Mouse (Mus musculus): ENCODE results near the gene Wfdc21.

Wfdc21 gene

DNA sequence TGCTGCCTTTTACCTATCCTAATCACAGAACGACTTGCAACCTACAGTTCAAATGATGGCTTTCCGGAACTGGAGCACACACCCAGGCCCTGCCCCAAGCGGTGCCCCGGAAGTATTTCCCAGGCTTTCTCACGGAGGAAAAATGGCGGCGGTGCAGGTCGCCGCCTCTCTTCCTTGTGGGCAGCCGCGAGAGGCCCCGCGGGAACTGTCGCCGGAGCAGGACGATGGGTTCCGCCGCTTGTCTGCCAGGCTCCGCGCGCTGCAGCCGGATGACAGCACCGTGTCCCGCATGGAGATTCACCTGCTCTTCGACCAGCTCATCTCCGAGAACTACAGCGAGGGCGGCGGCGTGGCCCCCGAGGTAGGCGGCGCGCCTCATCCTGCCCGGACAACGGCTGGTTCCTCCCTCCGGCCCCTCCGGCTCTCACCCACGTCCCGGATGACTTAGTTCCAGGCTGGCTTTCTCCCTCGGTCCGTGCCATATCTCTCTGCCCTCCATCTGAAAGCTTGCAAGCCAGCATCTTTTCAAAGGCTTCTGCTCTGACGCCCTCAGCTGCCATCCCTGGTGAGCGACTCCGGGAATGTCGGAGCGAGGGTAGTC lies 6.9 kb downstream of the Wfdc21 start, which contains the start of gene Heatr6:
Heatr6 (plus strand) TSS at position 116 of the 601 bp plus-strand sequence.
- DNase-seq (ENCODE audit: low read depth) = peak; percentile 94

DNA sequence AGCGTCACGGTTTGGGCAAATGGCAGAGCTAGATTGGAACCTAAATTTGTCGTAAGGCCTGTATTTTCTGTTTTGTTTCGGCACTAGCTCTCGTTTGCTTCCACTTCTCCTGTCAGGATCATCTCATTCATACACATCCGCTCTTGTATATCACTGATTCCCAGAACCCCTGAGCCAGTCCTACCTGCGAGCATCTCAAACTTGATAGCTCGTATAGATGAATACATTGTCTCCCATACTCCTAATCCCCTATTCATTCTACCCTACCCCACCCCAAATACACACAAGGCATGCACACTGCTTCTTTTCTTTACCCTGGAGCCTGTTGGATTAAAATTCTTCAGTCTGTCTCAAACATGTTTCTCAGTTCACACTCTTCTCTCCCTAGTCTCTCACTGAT lies 7.5 kb downstream of the Wfdc21 start:
- no peak for DNase-seq (ENCODE audit: low read depth)

DNA sequence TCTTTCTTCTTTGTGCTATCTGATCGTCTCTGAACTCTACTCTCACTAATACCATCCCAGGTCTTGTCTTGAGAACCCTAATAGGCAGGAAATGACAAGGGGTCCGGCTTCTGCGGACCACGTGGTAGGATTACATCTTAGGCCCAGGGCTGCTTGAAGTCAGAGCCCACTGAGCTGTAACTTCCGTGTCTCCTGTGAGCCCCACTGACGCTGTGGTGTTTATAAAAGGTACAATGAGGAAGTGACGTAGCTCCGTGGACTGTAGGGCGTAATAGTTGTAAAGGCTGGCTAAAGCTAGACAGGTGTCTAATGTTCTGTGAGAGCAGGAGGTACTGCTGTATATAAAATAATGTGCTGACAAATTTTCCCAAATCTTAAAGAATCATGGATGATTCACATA lies 20.6 kb downstream of the Wfdc21 start:
- no peak for DNase-seq (ENCODE audit: low read depth)

DNA sequence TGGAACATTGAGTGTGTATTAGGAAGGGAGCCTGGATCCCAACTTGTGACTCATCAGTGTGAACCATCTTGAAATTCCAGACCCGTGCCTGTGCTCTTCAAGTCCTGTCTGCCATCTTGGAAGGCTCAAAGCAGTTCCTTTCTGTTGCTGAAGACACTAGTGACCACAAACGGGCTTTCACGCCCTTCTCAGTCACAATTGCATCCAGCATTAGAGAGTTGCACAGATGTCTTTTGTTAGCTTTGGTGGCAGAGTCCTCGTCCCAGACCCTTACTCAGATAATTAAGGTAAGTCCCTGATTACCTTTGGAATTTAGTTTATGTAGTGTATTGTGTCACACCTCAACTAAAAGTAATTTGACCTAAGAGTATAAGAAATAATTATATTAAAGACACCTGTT lies 22.2 kb downstream of the Wfdc21 start:
- no peak for DNase-seq (ENCODE audit: low read depth)

DNA sequence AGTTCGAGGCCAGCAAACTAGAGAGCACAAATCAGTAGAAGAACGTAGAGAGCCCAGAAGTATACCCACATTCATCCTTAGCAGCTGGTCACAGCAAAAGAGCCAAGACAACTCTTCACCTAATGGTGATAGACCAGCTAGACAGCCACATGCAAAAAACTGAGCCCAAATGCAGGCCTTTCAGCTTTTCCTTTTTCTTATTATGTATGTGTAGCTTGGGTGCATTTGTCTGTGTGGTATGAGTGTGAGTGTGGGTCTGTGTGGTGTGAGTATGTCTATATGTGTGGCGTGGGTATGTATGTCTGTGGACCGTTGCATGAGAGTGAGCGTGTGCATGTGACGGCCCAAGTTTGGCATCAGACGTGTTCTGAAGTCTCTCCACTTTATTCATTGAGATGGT lies 24.3 kb downstream of the Wfdc21 start:
- DNase-seq (ENCODE audit: low read depth) = no peak

DNA sequence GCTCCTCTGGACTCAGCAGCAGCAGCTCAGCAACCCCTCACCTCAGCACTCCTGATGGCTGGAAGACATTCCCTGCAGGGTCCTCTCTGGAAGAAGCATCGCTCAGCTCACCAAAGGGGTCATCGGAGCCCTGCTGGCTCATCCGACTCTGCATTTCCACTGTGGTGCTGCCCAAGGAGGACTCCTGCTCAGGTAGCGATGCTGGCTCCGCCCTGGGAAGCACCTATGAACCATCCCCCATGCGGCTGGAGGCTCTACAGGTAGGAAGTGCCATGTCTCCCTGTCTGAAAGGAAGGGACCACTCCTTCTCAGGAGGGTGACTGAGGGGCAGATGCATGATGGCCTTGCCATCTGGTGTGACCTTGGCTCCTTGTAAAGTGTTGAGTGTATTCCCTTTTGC lies 25.6 kb downstream of the Wfdc21 start:
- no peak for DNase-seq (ENCODE audit: low read depth)

DNA sequence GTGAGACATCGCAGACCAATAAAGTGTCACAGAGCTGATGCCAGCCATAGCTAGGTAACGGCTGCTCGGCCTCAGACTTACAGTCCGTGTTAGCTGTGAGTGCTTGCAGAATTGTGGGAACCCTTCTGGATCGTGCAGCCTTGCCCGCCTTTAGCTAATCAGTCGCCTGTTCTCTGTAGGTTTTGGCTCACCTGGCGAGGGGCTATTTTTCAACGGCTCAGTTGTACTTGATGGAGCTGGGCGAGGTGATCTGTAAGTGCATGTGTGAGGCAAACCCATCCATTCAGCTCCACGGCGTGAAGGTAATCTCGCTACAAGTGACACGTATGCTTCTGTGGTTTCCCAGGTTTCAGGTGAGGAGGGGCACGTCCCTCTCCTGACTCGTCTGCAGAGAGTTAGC lies 27.0 kb downstream of the Wfdc21 start:
- DNase-seq (ENCODE audit: low read depth) = no peak

DNA sequence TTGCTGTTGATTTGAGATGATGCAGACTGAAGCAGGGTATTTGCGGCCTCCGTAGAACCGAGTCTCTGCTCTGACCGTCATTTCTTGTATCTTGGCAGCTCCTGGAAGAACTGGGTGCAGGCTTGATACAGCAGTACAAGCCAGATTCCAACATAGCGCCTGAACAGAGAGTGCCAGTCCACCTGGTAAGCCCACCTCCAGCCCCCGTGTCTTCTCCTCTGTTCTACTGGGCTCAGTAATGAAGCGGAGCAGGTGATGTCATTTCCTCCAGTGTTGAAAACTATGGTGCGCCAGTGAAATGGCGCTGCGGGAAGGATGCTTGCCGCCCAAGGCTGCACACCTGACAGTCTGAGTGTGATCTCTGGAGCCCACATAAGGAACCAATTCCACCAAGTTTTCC lies 27.6 kb downstream of the Wfdc21 start:
- no peak for DNase-seq (ENCODE audit: low read depth)

DNA sequence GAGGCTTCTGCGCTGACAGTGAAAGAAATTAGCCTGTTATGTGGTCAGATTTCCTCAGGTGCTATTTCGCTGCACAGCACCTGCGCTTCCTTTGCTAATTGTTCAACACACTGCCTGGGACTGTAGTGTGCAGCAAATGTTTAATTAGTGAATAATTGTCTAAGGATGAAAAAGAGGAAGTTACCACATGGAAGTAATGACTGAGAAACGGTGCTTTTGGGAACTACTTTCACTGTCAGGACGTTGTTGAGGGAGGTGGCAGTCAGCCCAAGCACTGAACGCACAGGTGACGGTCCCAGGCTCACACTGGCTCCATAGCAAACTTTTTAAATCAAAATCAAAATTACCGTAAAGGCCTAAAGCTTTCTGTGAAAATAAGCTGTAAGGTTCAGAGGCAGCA lies 30.1 kb downstream of the Wfdc21 start:
- no peak for DNase-seq (ENCODE audit: low read depth)

DNA sequence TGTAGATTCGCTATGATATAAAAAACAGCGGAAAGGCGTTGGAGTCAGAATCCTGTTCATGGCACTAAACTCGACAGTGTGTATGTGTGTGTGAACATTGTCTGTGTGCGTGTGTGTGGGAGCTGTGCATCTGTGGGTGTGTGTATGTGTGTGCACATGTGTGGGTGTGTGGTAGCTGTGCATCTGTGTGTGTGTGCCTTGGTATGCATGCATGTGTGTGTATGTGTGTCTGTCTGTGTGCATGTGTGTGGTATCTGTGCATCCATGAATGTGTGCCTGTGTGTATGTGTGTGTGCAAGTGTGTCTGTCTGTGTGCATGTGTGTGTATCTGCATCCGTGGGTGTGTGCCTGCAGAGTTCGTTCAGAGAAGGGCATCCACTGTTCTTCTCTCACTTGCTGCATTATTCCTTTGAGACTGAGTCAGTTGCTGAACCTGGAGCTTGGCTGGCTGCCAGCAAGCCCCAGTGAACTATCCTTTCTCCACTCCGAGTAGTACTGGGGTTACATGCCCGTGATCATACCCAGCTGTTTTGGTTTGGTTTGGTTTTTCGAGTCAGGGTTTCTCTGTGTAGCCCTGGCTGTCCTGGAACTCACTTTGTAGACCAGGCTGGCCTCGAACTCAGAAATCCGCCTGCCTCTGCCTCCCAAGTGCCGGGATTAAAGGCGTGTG lies 37.3 kb downstream of the Wfdc21 start:
- no peak for DNase-seq (ENCODE audit: low read depth)

DNA sequence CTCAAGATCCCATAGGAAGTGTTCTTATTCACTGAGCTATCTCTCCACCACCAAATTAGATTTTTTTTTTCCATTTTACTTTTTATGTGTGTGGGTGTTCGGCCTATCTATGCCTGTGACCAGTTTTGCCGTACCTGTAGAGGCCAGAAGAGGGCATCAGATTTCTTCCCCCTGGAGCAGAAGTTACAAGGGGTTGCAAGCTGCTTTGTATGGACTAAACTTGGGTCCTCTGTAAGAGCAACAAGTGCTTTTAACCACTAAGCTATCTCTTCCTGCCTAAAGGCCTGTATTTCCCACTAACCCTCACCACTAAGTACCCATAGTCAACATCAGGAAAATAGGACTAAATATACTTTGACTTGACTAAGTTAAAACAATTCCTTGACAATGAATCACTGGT lies 37.9 kb downstream of the Wfdc21 start:
- DNase-seq (ENCODE audit: low read depth) = peak; percentile 17

DNA sequence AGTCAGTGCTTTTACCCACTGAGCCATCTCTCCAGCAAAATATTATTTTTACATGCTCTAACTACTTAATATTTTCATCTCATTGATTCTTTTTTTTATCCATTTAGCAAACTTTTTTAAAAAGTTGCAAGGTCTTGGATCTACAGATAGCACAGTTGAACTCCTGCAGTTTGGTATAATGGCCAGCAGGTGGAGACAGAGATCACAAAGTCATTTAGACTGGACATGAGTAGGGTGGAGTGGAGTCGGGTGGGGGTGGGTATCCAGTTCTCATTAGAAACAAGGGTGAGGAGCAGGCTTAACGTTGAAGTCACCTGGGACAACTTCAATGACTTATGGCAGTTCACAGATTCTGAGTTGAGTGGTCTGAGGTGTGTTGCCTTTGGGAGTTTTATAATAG lies 38.6 kb downstream of the Wfdc21 start:
- peak; percentile 88 for DNase-seq (ENCODE audit: low read depth)

DNA sequence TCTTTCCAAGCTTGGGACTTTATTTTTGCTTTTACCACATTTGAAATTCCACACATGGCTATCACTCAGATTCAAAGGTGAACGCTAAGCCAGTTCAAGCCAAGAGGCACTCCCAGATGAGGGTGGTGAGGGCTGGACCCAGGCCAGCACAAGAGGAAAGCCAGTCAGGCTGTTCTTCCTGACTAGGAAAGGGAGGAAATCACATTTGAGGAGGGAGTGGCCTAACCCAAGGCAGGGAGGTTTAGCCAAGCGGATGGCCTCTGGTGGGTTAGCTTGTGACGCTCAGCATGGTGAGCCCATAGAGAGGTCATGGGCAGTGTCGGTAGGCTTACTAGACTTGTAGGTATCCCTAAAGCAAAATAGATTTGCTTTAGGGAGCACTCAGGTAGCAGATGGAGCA lies 40.1 kb downstream of the Wfdc21 start:
- DNase-seq (ENCODE audit: low read depth) = peak; percentile 8

DNA sequence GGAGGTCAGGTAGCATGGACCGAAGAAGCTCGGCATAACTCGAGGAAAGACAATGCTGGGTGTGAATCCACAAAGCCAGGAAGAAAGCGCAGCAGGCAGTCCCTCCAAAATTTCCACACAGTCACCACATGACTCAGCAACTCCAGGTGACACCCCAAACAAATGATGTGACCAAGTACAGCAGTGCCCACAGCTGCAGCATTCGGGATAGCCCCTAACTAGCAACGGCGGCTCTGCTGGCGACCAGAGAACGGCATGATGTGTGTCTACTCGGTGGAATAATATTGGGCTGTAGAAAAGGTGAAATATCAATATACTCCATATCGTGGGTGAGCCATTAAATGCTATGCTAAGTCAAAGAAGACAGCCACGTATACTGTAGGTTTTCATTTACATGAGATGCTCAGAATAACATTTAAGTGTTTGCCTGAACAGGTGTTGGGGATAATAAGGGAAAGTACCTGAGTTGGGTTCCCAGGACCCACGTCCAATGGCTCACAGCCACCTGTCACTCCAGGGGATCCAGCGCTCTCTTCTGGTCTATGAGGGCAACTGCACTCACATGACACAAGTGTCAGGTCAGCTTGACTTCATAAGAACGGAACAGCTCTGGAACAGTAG lies 40.8 kb downstream of the Wfdc21 start:
- peak; percentile 48 for DNase-seq (ENCODE audit: low read depth)

DNA sequence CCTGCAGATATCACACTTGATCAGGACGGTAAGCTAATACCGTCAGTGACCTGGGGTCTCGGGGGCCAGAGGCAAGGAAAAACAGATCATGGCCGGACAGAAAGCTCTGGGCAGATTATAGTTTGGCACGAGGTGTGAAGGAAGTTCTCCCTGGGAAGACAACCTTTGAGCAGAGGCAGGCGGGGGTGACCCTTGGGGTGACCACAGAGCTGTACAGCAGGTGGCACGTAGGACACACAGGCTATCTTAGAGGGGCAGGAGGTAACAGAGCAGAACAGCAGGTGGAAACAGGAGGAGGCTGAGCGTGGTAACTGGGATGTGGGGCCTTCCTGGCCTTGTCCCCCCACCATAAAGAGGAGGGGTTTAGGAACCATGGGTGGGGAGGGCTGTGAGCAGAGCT lies 41.6 kb downstream of the Wfdc21 start:
- DNase-seq (ENCODE audit: low read depth) = peak; percentile 5

DNA sequence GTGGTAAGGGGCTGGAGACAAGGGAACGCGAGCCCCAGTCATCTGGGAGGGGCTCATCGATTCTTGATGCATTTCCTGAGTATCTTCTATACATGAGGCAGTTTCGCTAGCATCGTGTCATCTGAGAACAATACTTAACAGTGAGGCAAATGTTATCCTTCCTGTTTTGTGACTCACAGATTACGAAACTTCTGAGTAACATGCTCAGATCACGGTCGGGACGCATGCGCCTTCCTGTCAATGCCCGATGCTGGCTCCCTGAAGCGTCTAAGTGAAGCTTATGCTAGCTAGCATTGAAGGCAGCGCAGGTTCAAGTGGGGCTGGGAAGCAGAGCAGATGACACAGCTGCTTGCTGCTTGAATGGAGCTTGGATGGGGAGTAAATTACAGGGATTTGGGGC lies 42.5 kb downstream of the Wfdc21 start:
- peak; percentile 91 for DNase-seq (ENCODE audit: low read depth)

DNA sequence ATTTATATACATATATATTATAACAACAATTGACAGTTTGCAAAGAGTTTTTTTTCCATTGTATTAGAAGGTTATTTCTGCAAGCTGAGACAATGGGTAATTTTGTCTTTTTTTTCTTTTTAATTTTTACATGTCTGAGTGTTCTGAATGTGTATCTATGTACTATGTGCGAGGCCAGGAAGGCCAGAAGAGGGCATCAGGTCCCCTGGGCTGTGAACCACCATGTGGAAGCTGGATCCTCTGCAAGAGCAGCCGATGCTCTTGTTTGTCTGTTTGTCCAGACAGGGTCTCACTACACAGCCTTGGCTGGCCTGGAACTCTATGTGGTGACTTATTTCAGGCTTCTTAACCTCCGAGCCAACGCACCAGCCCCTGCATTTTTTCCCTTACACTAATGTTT lies 44.4 kb downstream of the Wfdc21 start:
- DNase-seq (ENCODE audit: low read depth) = no peak

DNA sequence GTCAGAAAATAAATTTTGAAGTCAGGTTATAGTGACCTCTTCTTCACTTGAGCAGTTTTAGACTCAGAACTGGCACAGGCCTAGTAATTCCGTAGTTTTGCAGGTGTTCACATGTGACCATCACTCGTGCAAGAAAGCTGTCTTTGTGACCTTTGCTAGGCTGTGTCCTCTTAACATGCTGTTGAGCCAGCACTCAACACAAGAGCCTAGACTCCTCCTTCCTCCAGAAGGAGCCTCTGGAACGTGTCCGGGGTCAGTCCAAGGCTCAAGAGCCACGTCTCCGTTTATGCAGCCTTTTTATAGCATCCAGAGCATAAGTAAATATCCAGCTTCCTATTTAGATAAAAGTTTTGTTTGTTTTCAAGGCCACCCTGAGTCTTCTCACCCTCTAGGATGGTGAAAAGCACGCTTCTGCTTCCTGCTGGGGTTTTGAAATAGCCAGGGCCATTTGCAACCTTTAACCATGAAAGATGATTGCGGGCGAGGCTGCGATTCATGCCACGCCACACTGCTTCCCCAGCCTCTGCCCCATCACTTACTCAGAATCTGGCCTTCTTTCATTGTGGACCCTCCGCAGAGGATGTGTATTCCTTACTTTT lies 45.7 kb downstream of the Wfdc21 start:
- no peak for DNase-seq (ENCODE audit: low read depth)

DNA sequence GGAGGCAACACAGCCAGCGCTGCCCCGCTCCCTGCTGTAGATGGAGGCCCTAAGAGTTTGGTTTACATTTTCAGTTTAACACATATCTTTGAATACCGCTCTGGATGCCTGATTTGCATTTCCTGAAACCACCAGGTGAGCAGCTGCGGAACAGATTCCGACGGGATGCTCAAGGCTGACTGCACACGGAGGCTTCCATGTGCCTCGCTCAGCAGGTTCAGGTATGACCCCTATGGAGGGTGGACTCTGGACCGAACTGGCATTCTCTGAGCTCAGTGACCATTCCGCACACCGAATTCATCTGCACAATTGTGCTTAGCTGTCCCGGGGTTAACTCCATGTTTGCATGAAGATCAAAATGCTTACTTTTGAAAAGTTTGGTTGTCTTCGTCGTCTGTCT lies 46.5 kb downstream of the Wfdc21 start:
- DNase-seq (ENCODE audit: low read depth) = no peak

DNA sequence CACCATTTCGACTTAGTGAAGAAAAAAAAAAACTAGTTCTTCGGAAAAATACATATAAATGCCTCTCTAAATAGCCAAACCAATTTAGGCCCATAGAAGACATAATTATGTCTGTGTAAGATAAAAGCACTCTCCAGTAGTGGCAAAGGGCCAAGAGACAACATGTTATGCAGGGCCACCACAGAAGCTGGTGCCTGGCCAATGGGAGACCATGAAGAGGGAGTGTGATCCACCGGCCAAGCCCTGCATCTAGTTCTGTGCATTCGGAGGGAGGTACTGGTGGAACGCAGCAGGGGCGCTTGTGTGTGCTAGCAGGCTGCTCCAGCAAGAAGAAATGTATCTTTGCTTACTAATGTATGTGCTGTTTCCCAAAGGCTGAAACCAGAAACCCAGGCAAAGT lies 49.4 kb downstream of the Wfdc21 start:
- no peak for DNase-seq (ENCODE audit: low read depth)

DNA sequence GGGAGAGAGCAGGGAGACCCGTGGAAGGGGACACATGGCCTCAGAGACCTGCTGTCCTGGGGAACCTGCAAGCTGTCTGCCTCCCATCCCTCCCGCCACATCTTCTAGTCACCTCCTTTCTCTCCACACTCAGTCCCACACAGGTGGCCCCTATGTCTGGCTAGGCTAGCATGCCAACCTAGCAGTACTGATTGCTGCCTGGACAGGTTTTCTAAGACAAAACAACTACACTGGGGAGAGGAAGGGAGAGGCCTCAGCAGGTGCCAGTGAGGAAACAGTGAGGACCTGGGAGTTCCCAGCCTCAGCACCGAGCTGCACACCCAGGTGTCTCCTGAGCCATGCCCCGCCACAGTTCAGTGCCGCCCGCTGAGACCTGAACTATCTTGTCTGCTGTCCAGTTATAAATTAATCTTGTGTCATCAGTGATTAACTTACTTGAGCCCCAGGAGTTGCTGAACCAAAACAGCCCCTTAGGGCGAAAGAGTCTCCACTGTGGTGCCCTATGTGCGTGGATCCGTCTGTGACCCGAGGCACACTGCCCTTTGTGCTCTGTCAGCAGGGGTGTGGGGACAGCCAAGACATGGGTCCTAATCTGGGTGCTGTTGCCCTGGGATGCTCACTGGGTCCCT lies 50.4 kb downstream of the Wfdc21 start:
- no peak for DNase-seq (ENCODE audit: low read depth)

DNA sequence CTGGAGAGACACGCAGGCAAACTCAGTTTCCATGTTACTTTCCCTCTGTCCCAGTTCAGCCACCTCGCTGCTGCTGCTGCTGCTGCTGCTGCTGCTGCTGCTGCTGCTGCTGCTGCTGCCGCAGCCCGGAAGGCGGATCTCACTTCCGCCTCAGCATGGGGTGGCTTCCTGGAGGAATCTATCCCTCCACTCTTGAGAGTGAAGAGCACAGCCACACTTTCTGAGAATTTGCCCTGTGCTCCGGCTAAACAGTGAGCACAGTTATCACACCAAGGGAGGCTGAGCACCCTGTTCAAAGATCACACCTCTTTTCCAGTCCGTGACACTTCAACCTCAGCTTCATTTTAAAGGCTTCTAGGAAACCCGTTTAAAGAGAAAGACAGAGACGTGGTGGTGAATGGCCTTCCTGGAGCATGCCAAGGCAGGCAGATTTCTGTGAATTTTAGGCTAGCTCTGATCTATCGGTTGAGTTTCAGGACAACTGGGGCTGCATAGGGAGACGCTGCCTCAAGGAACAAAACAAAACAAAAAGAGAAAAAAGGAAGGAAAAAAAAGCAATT lies 53.2 kb downstream of the Wfdc21 start:
- DNase-seq (ENCODE audit: low read depth) = peak; percentile 18

DNA sequence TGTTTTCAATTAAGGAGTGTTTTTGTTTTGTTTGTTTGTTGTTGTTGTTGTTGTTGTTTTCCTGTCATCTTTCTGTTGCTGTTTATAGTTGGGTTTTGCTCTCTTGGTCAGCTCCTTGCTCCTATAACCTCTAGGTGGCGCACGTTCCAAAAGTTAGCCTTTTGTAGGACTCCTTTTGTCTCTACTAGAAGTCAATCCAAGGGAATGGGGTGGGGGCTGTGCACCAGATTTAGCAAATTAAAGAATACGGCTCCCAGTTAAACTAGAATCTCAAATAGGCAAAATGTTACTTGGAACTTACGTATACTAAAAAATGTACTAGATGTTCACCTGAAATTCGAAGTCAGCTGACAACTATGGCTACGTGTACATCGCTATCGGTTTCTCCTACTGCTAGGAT lies 55.4 kb downstream of the Wfdc21 start:
- DNase-seq (ENCODE audit: low read depth) = peak; percentile 69

Data from induced T-regulatory cell, adult 2 months (primary cell).